Mouse (Mus musculus): ENCODE data around the gene Dmc1.
A peak's percentile ranks its signal among the peaks of the same experiment; 100 is the strongest.

The Dmc1 gene

DNA sequence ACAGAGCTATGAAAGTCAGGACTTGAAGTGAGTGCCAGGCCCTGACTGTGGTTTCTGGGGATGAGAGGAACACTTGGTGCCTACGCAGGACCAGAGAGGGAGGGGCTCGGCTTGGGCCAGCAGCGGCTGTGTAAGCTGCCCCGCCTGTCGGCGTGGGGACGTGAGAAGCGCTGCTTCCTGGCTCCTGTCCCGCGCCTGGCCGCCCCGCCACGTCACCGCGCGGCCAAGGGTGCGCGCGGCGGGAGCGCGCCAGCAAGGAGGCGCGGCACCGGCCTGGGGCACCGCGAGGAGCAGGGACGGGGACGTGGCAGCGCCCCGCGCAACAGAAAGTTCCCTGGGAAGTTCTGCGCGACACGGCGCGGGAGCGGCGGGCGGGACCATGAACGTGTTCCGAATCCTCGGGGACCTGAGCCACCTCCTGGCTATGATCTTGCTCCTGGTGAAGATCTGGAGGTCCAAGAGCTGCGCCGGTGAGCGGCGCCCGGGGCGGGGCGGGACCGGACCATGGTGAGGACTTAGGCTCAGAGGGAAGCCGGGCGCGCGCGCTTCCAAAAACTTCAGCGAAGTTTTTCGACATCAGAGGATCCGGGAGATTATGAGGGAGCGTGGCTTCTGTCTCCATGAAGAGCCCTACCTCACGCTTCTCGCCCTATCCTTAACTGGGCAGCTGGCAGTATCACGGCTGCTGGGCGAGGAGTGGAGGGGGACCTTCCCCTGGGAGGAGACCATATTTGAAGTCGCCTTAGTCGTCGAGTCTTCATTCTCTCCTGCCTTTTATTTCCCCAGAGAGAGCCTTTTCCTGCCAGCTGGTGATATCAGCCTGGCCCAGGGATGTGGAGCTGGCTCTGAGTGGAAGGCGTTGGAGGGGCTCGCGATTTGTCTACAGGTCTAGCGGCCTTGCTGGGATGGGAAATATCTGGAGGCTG is 88.5 kb downstream of the Dmc1 start, which contains the start of gene Kdelr3:
Kdelr3 (plus strand) TSS at position 241 of the 926 bp plus-strand sequence.
- no peak for ATAC-seq (ENCODE audit: insufficient number of reproducible peaks, low FRiP score, low TSS enrichment)

DNA sequence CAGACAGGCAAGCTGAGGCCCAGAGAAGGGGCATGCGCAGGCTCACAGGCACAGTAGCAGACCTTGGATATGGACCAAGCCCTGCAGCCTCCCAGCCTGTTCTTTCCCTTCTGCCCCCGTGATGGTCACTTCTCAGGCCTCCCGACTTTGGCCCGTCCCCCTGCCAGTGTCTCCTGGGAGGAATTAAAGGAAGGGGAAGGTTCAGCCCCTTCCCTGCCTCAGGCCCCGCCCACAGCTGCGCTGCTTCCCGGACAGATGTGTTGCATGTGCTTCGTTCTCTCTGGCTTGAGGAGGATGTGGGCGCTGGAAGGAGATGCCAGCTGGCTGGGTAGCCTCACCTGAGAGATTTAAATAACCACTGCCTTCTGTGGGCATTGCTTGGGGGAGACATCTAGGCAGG is 91.0 kb downstream of the Dmc1 start:
- ATAC-seq (ENCODE audit: insufficient number of reproducible peaks, low FRiP score, low TSS enrichment), result no peak

DNA sequence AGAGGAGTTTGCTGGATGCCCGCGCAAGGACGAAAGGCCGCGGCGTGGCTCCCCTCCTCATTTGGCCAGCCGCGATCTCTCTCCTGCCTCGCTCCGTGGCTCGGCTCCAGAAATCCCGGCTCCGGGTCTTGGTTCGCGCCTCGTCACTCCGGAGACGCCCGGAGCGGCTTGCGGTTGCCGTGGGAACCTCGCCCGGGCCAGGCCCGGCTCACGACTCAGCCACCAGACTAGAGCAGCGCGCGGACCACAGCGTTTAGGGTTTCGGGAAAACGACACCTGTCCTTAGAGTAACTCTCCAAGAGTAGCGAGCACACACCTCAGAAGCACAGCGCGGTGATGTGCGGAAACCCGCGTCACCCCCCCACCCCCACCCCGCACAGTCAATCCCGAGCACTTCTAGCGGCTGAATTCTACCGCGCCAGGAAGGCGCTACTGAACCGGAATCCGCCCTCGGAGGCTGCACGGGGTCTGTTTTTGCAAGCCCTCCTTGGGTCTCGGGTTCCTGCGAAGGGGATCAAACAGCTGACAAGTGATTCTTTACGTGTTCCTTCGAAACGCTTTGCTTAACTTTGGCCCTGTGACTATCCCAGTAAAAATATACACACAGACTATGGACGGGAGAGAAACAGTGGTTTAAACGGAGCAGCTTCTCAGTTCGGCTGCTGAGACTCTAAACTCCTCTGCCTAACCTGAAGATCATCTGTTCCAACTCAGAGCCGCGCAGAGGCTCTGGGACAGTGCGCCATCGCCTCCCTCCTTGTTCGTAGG is 93.2 kb downstream of the Dmc1 start:
- ATAC-seq (ENCODE audit: insufficient number of reproducible peaks, low FRiP score, low TSS enrichment), result peak; percentile 45; the same call in 1 of the 2 replicates

All from cerebellum, adult (tissue).